Mouse (Mus musculus) midbrain, embryonic 16.5 days (tissue): Measurements from ENCODE around the gene Yaf2. TPM values are rescaled to one million over a fixed set of nuclear protein-coding genes. Genes with fewer than 3 reads are reported as not detected.
"Not testable (repeated sequence)": the region's sequence is repeated elsewhere in the genome, so short reads cannot be mapped to it uniquely, and the experiment has no call there.

Experiments used
- ATAC-seq: fragments of 200-750 bp; cut with Nextera tagmentation; 2 replicates; pipeline ENCODE4 v1.8.0; 2017; ENCODE audit warnings: moderate TSS enrichment
- H3K27ac ChIP-seq: fragments of 300-500 bp; sonication (generic); 2 replicates; pipeline ENCODE4 v1.5.1; 2014; ENCODE audit warnings: mild to moderate bottlenecking, low read length, mixed read lengths
- H3K27me3 ChIP-seq: fragments of 300-500 bp; sonication (generic); 2 replicates; pipeline ENCODE4 v1.6.1; 2014; ENCODE audit warnings: low read depth, low read length, mixed read lengths; ENCODE audit not compliant: control insufficient read depth, insufficient read depth
- H3K36me3 ChIP-seq: fragments of 300-500 bp; sonication (generic); 2 replicates; pipeline ENCODE4 v1.6.1; 2014; ENCODE audit warnings: mild to moderate bottlenecking, low read length, moderate library complexity, mixed read lengths; ENCODE audit not compliant: control insufficient read depth, insufficient read depth
- H3K4me1 ChIP-seq: fragments of 300-500 bp; sonication (generic); 2 replicates; pipeline ENCODE4 v1.6.1; 2014; ENCODE audit warnings: mild to moderate bottlenecking, low read length, mixed read lengths; ENCODE audit not compliant: control insufficient read depth, insufficient read depth
- H3K4me2 ChIP-seq: fragments of 300-500 bp; sonication (generic); 2 replicates; pipeline ENCODE4 v1.6.1; 2014; ENCODE audit warnings: mild to moderate bottlenecking, low read length, mixed read lengths
- H3K4me3 ChIP-seq: fragments of 300-500 bp; sonication (generic); 2 replicates; pipeline ENCODE4 v1.5.1; 2014; ENCODE audit warnings: low read depth, mild to moderate bottlenecking, low read length, moderate library complexity, mixed read lengths
- H3K9ac ChIP-seq: fragments of 300-500 bp; sonication (generic); 2 replicates; pipeline ENCODE4 v1.6.1; 2014; ENCODE audit warnings: low read depth, low read length, mixed read lengths
- H3K9me3 ChIP-seq: fragments of 300-500 bp; sonication (generic); replicated peaks from 2 replicates; pipeline ENCODE4 v1.6.1; 2014; ENCODE audit warnings: mild to moderate bottlenecking, low read length, mixed read lengths; ENCODE audit not compliant: control insufficient read depth, poor library complexity, severe bottlenecking
- WGBS: fragments of 180-500 bp; shearing (Covaris S2); extraction: QIAGEN DNeasy Blood & Tissue Kit; methylation state at CpG from one replicate; pipeline ENCODE4 v1.1.7; 2014; 5-methylcytosine and 5-hydroxymethylcytosine counted together
- polyA plus RNA-seq: library from polyadenylated mRNA; unstranded; fragments of >200 nt; fragmentation: Nextera tagmentation; extraction: Ambion mirVana; gene quantifications from 2 replicates; pipeline ENCODE4 v1.2.1, GENCODE M21; 2015

Yaf2 gene
- polyA plus RNA-seq: 123 and 128 TPM in 2 replicates

GRCm38 (mm10) chr15:93336925-93337761 is at the start of gene Yaf2:
TSS of gene Yaf2 (minus strand) at chr15:93336935.
- ATAC-seq: peak; percentile 93
- Histone ChIP-seq H3K36me3 (no peaks in the 10 kb centered on the region), H3K4me3 (peak within 1 kb of the TSS; percentile 97), H3K9me3 (no peaks in the 10 kb centered on the region), H3K4me1 (peaks cover 19% of the 10 kb centered on the region), H3K4me2 (peak within 1 kb of the TSS; percentile 82), H3K9ac (peak within 1 kb of the TSS; percentile 93), H3K27ac (peak within 1 kb of the TSS; percentile 95), H3K27me3 (no peaks in the 10 kb centered on the region)
- 0% methylated on average over 42 of the region's 73 CpGs for WGBS

GRCm38 (mm10) chr15:93381337-93381736 is 44.6 kb upstream of the Yaf2 start:
- H3K36me3 ChIP-seq: peaks cover 9% of the 10 kb centered on the region
- WGBS: 76% methylated on average over 5 of the region's 5 CpGs

GRCm38 (mm10) chr15:93379177-93379576 is 42.4 kb upstream of the Yaf2 start:
- Histone ChIP-seq H3K4me3 (no peak overlapping the region), H3K36me3 (no peaks in the 10 kb centered on the region), H3K9ac (no peak overlapping the region), H3K27me3 (no peaks in the 10 kb centered on the region), H3K4me2 (no peak overlapping the region), H3K27ac (no peak overlapping the region), H3K4me1 (no peaks in the 10 kb centered on the region), H3K9me3 (no peaks in the 10 kb centered on the region)
- ATAC-seq: no peak
- 84% methylated on average over 3 of the region's 3 CpGs for WGBS

More at GRCm38 (mm10) chr15:93381337-93381736, 44.6 kb upstream of the Yaf2 start:
- H3K9ac ChIP-seq: no peak overlapping the region
- H3K27me3 ChIP-seq: no peaks in the 10 kb centered on the region
- H3K27ac ChIP-seq: no peak overlapping the region
- no peak overlapping the region for H3K4me2 ChIP-seq
- H3K4me3 ChIP-seq: no peak overlapping the region
- H3K4me1 ChIP-seq: no peaks in the 10 kb centered on the region
- H3K9me3 ChIP-seq: no peaks in the 10 kb centered on the region
- no peak for ATAC-seq

GRCm38 (mm10) chr15:93375696-93376095 is 39.0 kb upstream of the Yaf2 start:
- Histone ChIP-seq H3K4me2 (no peak overlapping the region), H3K9ac (no peak overlapping the region), H3K27me3 (no peaks in the 10 kb centered on the region), H3K4me1 (no peaks in the 10 kb centered on the region), H3K4me3 (no peak overlapping the region), H3K36me3 (no peaks in the 10 kb centered on the region), H3K27ac (no peak overlapping the region), H3K9me3 (no peaks in the 10 kb centered on the region)
- 91% methylated on average over 5 of the region's 5 CpGs for WGBS
- no peak for ATAC-seq

- ATAC-seq, H3K36me3 ChIP-seq, H3K27me3 ChIP-seq, H3K9ac ChIP-seq, H3K27ac ChIP-seq, H3K4me2 ChIP-seq, H3K9me3 ChIP-seq, H3K4me3 ChIP-seq, H3K4me1 ChIP-seq: not testable (repeated sequence)
Observed at GRCm38 (mm10) chr15:93372525-93373119, 35.9 kb upstream of the Yaf2 start.

- Histone ChIP-seq H3K9ac (no peak overlapping the region), H3K4me1 (no peaks in the 10 kb centered on the region), H3K27ac (no peak overlapping the region), H3K36me3 (no peaks in the 10 kb centered on the region), H3K27me3 (no peaks in the 10 kb centered on the region), H3K4me3 (no peak overlapping the region), H3K4me2 (no peak overlapping the region), H3K9me3 (no peaks in the 10 kb centered on the region)
- ATAC-seq: no peak
- WGBS: 86% methylated on average over 2 of the region's 2 CpGs
Observed at GRCm38 (mm10) chr15:93371838-93372237, 35.1 kb upstream of the Yaf2 start.

GRCm38 (mm10) chr15:93368558-93368957 is 31.8 kb upstream of the Yaf2 start:
- Histone ChIP-seq H3K4me2 (no peak overlapping the region), H3K9me3 (no peaks in the 10 kb centered on the region), H3K27me3 (no peaks in the 10 kb centered on the region), H3K4me1 (no peaks in the 10 kb centered on the region), H3K4me3 (no peak overlapping the region), H3K36me3 (no peaks in the 10 kb centered on the region), H3K9ac (no peak overlapping the region), H3K27ac (no peak overlapping the region)
- no peak for ATAC-seq
- 76% methylated on average over 9 of the region's 9 CpGs for WGBS

GRCm38 (mm10) chr15:93365561-93365960 is 28.8 kb upstream of the Yaf2 start:
- 91% methylated on average over 6 of the region's 6 CpGs for WGBS

GRCm38 (mm10) chr15:93358346-93359095 is 21.8 kb upstream of the Yaf2 start:
- no peaks in the 10 kb centered on the region for H3K9me3 ChIP-seq

More at GRCm38 (mm10) chr15:93365561-93365960, 28.8 kb upstream of the Yaf2 start:
- Histone ChIP-seq H3K36me3 (no peaks in the 10 kb centered on the region), H3K4me3 (no peak overlapping the region), H3K4me2 (no peak overlapping the region), H3K9ac (no peak overlapping the region), H3K27ac (no peak overlapping the region), H3K9me3 (no peaks in the 10 kb centered on the region), H3K27me3 (no peaks in the 10 kb centered on the region), H3K4me1 (no peaks in the 10 kb centered on the region)
- ATAC-seq: no peak

More at GRCm38 (mm10) chr15:93358346-93359095, 21.8 kb upstream of the Yaf2 start:
- Histone ChIP-seq H3K27me3 (no peaks in the 10 kb centered on the region), H3K4me1 (no peaks in the 10 kb centered on the region), H3K9ac (no peak overlapping the region), H3K36me3 (no peaks in the 10 kb centered on the region), H3K4me2 (no peak overlapping the region), H3K4me3 (no peak overlapping the region), H3K27ac (no peak overlapping the region)
- 93% methylated on average over 19 of the region's 19 CpGs for whole genome bisulfite sequencing
- no peak for ATAC-seq
